Mouse (Mus musculus): ENCODE data around the gene Plcl2. TPM values are rescaled to one million over a fixed set of nuclear protein-coding genes. Genes with fewer than 3 reads are reported as not detected.

Plcl2 gene
- polyA plus RNA-seq, 1 experiment from 2014 or later: 9.0 TPM

DNA sequence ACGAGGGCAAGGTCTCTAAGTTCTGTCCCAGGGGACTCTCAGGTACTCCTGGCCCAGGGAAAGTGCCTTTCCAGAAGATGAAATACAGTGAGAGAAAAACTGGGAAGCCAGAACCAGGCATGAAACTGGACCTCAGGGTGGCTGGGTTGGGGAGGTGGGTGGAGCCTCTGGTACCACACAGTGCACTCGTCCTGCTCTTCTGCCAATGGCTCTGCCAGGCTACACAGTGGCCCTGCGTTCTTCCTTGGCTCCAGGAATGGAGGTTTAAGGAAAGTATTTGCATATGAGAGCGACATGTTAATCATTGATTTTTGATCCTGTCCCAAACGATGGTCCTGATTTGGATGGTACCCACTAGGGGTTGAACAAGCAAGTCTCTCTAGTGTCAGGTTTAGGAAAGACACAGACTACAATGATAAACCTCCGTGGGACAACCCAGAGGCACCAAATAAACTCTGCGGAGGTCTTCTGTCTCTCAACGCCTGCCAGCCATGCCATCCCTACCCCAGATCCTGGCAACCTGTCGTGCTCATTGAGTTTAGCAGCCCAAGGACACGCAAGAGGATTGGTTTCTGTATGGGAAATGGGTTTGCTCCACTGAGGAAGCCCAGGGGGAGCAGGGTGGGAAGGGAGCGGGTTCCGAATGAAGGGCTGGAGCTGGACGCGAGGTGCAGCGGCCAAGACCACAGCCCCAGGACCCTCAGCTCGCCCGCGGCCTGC, 988 bp upstream of the Plcl2 start:
- Histone ChIP-seq H3K4me2 (ENCODE audit: low read depth) (peak overlapping the region; percentile 71), H3K9me3 (ENCODE audit: control insufficient read depth, low read length) (no peaks in the 10 kb centered on the region), H3K4me3 (ENCODE audit: low read depth, low read length) (peak overlapping the region; percentile 84), H3K9ac (ENCODE audit: low read length) (peak overlapping the region; percentile 92), H3K27ac (ENCODE audit: low read depth, low read length) (peak overlapping the region; percentile 89; the same call in 1 of the 2 replicates), H3K4me1 (ENCODE audit: control insufficient read depth, insufficient read depth, low read length) (peaks cover 5% of the 10 kb centered on the region), H3K27me3 (ENCODE audit: control insufficient read depth, insufficient read depth, low read length) (no peaks in the 10 kb centered on the region), H3K36me3 (ENCODE audit: control insufficient read depth, insufficient read depth, low read length) (no peaks in the 10 kb centered on the region)
- DNase-seq (ENCODE audit: low spot score) (no peak), ATAC-seq (ENCODE audit: insufficient read depth, low FRiP score, low TSS enrichment) (0 out of 2 replicates have a peak, but pooled peaks have one; percentile 10)
- 14% methylated on average over 18 of the region's 18 CpGs for WGBS

DNA sequence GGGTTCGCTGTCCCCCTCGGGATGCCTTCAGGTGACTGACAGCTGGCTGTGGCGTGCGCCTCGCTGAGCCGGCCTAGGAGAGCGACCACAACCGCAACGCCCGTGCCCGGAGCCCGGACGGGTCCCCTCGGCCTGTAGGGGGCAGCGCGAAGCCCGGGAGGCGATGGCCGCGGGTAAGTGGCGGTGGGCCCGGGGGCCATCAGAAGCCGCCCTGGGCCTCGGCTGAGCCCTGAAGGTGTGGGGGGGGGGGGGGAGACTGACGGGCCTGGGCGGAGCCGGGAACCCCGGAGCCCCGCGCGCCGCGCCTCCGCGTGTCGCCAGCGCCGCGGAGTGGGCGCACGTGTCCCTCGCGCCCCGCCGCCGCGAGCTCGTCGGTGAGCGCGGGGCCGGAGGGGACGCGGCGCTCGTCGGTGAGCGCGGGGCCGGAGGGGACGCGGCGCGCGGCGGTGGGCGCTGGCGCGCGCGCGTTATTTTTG, 390 bp upstream of the Plcl2 start:
- Histone ChIP-seq H3K36me3 (ENCODE audit: control insufficient read depth, insufficient read depth, low read length) (no peaks in the 10 kb centered on the region), H3K4me1 (ENCODE audit: control insufficient read depth, insufficient read depth, low read length) (peaks cover 5% of the 10 kb centered on the region), H3K9ac (ENCODE audit: low read length) (peak overlapping the region; percentile 92), H3K27ac (ENCODE audit: low read depth, low read length) (peak overlapping the region; percentile 89), H3K4me2 (ENCODE audit: low read depth) (peak overlapping the region; percentile 71), H3K4me3 (ENCODE audit: low read depth, low read length) (peak overlapping the region; percentile 84), H3K9me3 (ENCODE audit: control insufficient read depth, low read length) (no peaks in the 10 kb centered on the region), H3K27me3 (ENCODE audit: control insufficient read depth, insufficient read depth, low read length) (no peaks in the 10 kb centered on the region)
- DNase-seq (ENCODE audit: low spot score): peak; percentile 88
- ATAC-seq (ENCODE audit: insufficient read depth, low FRiP score, low TSS enrichment): peak; percentile 87
- WGBS: 0% methylated on average over 45 of the region's 72 CpGs

DNA sequence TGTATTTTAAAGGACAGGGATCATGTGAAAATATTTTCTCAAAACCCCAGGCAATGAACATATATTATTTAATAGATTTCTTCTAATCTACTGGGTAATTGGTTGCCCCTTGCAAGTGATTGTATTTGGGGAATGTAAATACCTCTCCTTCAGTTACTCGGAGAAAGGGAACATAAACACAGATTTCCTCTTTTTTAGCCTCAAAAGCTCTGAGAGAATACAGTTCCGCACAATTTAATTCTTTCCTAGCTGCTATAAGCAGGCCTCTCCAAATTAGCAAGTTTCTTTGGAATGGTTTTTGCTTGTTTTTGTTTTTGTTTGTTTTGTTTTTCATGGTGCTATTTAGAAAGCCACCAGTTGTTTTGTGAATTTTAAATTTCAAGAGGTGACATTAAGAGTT, 1.1 kb downstream of the Plcl2 start:
- H3K4me3 ChIP-seq (ENCODE audit: low read depth, low read length): peak overlapping the region; percentile 84
- H3K27me3 ChIP-seq (ENCODE audit: control insufficient read depth, insufficient read depth, low read length): no peaks in the 10 kb centered on the region
- H3K4me1 ChIP-seq (ENCODE audit: control insufficient read depth, insufficient read depth, low read length): peaks cover 5% of the 10 kb centered on the region
- H3K9ac ChIP-seq (ENCODE audit: low read length): peak overlapping the region; percentile 92; the same call in 1 of the 2 replicates
- no peaks in the 10 kb centered on the region for H3K9me3 ChIP-seq (ENCODE audit: control insufficient read depth, low read length)
- H3K27ac ChIP-seq (ENCODE audit: low read depth, low read length): no peak overlapping the region
- peak overlapping the region; percentile 71 for H3K4me2 ChIP-seq (ENCODE audit: low read depth)
- H3K36me3 ChIP-seq (ENCODE audit: control insufficient read depth, insufficient read depth, low read length): no peaks in the 10 kb centered on the region
- 45% methylated on average over 2 of the region's 2 CpGs for WGBS
- DNase-seq (ENCODE audit: low spot score) (no peak), ATAC-seq (ENCODE audit: insufficient read depth, low FRiP score, low TSS enrichment) (no peak)

DNA sequence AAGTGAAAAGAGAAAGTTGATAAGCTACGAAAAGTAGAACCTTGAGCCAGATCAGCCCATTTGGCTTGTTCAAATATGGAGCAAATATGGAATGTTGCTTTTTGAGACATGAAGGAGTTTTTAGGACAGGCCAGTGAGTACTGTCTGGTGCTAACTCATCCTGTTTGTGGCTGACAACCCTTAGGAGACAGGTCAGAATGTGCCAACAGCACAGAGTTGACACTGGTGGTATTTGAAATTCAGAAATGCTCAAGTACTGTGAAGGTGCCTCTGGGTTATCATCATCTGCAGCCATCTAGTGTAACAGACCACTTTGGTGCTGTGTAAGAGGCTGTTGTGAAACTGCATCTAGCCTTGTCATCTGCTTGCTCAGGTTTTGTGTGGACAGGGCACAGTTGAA, 1.5 kb downstream of the Plcl2 start:
- no peak overlapping the region for H3K9ac ChIP-seq (ENCODE audit: low read length)
- H3K36me3 ChIP-seq (ENCODE audit: control insufficient read depth, insufficient read depth, low read length): no peaks in the 10 kb centered on the region
- peak overlapping the region; percentile 10; the same call in 1 of the 2 replicates for H3K4me3 ChIP-seq (ENCODE audit: low read depth, low read length)
- H3K4me1 ChIP-seq (ENCODE audit: control insufficient read depth, insufficient read depth, low read length): peaks cover 5% of the 10 kb centered on the region
- H3K27ac ChIP-seq (ENCODE audit: low read depth, low read length): no peak overlapping the region
- H3K4me2 ChIP-seq (ENCODE audit: low read depth): peak overlapping the region; percentile 71
- DNase-seq (ENCODE audit: low spot score): no peak
- WGBS: 87% methylated on average over 1 of the region's 1 CpGs
- H3K27me3 ChIP-seq (ENCODE audit: control insufficient read depth, insufficient read depth, low read length): no peaks in the 10 kb centered on the region
- H3K9me3 ChIP-seq (ENCODE audit: control insufficient read depth, low read length): no peaks in the 10 kb centered on the region
- no peak for ATAC-seq (ENCODE audit: insufficient read depth, low FRiP score, low TSS enrichment)

DNA sequence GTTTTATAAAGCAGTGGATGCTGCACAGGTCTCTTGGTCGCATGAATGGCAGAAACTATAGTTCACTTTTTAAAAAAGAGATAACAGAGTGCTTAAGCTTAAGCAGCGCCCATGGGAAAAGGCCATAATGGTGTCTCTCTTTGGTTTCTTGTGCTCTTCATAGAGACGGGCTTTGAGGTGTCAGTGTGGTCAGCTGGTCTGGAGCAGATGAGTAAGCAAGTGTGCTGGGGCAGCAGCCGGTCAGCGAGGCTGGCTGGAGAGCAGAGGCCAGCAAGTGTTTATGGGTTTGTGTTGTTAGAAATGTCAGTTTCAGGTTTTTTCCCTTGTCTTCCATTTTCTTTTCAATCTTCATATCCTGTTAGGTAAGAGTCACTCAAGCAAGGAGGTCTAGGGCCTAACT, 3.0 kb downstream of the Plcl2 start:
- no peak for ATAC-seq (ENCODE audit: insufficient read depth, low FRiP score, low TSS enrichment)
- no peak for DNase-seq (ENCODE audit: low spot score)
- WGBS: 82% methylated on average over 5 of the region's 5 CpGs
- Histone ChIP-seq H3K27me3 (ENCODE audit: control insufficient read depth, insufficient read depth, low read length) (no peaks in the 10 kb centered on the region), H3K4me2 (ENCODE audit: low read depth) (no peak overlapping the region), H3K27ac (ENCODE audit: low read depth, low read length) (no peak overlapping the region), H3K9me3 (ENCODE audit: control insufficient read depth, low read length) (no peaks in the 10 kb centered on the region), H3K4me1 (ENCODE audit: control insufficient read depth, insufficient read depth, low read length) (peaks cover 5% of the 10 kb centered on the region), H3K4me3 (ENCODE audit: low read depth, low read length) (no peak overlapping the region), H3K36me3 (ENCODE audit: control insufficient read depth, insufficient read depth, low read length) (no peaks in the 10 kb centered on the region), H3K9ac (ENCODE audit: low read length) (no peak overlapping the region)

DNA sequence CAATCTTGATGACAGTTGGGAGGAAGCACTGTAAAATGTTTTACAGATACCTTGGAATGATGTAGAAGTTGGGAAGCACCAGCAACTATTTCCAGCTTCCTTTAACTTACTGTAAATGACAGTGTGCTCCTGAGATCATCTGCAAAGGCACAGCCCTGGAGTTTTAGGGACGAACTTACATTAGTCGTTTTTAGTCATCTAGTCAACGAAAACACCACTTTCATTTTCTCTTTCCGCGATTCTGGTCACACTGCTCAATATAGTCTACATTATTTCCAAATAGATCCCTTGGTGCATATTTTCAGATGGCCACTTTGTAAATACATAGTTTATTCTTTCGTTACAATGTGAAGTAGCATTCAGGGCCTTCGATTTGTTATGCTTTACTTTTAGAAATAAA, 3.6 kb downstream of the Plcl2 start:
- H3K4me2 ChIP-seq (ENCODE audit: low read depth): no peak overlapping the region
- no peak overlapping the region for H3K4me3 ChIP-seq (ENCODE audit: low read depth, low read length)
- H3K27me3 ChIP-seq (ENCODE audit: control insufficient read depth, insufficient read depth, low read length): no peaks in the 10 kb centered on the region
- H3K9me3 ChIP-seq (ENCODE audit: control insufficient read depth, low read length): no peaks in the 10 kb centered on the region
- H3K9ac ChIP-seq (ENCODE audit: low read length): no peak overlapping the region
- no peaks in the 10 kb centered on the region for H3K36me3 ChIP-seq (ENCODE audit: control insufficient read depth, insufficient read depth, low read length)
- 93% methylated on average over 7 of the region's 7 CpGs for WGBS
- ATAC-seq (ENCODE audit: insufficient read depth, low FRiP score, low TSS enrichment): no peak
- no peak for DNase-seq (ENCODE audit: low spot score)
- no peak overlapping the region for H3K27ac ChIP-seq (ENCODE audit: low read depth, low read length)
- peaks cover 5% of the 10 kb centered on the region for H3K4me1 ChIP-seq (ENCODE audit: control insufficient read depth, insufficient read depth, low read length)

DNA sequence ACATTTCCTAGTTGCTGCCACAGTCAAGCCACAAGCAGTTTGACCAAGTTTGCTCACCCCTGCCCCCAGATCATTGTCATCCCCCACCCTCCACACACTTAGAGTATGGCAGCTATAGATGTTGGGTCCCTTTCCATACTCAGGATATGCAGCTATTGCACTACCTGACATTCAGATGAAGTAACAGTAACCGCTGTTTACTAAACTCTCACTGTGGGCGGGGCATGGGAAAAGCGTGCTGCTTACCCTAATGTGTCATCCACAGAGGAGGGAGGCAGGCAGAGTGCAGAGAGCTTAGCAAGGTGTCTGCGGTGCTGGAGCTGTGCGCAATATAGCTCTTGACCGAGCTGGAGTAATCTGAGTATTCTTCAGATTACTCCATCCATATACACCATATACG, 4.2 kb downstream of the Plcl2 start:
- Histone ChIP-seq H3K9ac (ENCODE audit: low read length) (no peak overlapping the region), H3K27ac (ENCODE audit: low read depth, low read length) (no peak overlapping the region), H3K27me3 (ENCODE audit: control insufficient read depth, insufficient read depth, low read length) (no peaks in the 10 kb centered on the region), H3K4me1 (ENCODE audit: control insufficient read depth, insufficient read depth, low read length) (peaks cover 5% of the 10 kb centered on the region), H3K36me3 (ENCODE audit: control insufficient read depth, insufficient read depth, low read length) (no peaks in the 10 kb centered on the region), H3K4me3 (ENCODE audit: low read depth, low read length) (no peak overlapping the region), H3K4me2 (ENCODE audit: low read depth) (no peak overlapping the region), H3K9me3 (ENCODE audit: control insufficient read depth, low read length) (no peaks in the 10 kb centered on the region)
- 94% methylated on average over 7 of the region's 7 CpGs for WGBS
- no peak for DNase-seq (ENCODE audit: low spot score)
- no peak for ATAC-seq (ENCODE audit: insufficient read depth, low FRiP score, low TSS enrichment)

DNA sequence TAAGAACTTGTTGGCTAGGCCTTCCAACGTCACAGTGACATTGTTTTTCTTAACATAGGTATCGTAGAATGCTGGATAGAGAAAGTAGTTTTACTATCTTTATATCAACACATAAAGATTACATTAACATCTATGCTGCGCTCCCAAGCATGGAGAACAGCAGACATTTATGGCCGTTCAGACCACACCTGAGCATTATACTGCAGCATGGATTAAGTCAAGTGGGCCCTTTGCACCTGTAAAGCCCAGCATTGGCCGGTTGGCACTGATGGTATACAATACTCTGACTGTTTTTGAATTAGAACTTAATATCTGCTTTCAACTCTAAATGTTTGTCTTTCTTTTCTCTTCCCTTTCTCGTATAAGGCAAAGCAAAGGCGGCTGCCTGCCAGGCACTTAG, 4.8 kb downstream of the Plcl2 start:
- no peak overlapping the region for H3K4me3 ChIP-seq (ENCODE audit: low read depth, low read length)
- H3K9ac ChIP-seq (ENCODE audit: low read length): no peak overlapping the region
- no peak overlapping the region for H3K4me2 ChIP-seq (ENCODE audit: low read depth)
- 92% methylated on average over 7 of the region's 7 CpGs for WGBS
- no peaks in the 10 kb centered on the region for H3K27me3 ChIP-seq (ENCODE audit: control insufficient read depth, insufficient read depth, low read length)
- peaks cover 5% of the 10 kb centered on the region for H3K4me1 ChIP-seq (ENCODE audit: control insufficient read depth, insufficient read depth, low read length)
- no peak overlapping the region for H3K27ac ChIP-seq (ENCODE audit: low read depth, low read length)
- no peak for DNase-seq (ENCODE audit: low spot score)
- H3K36me3 ChIP-seq (ENCODE audit: control insufficient read depth, insufficient read depth, low read length): no peaks in the 10 kb centered on the region
- no peaks in the 10 kb centered on the region for H3K9me3 ChIP-seq (ENCODE audit: control insufficient read depth, low read length)
- no peak for ATAC-seq (ENCODE audit: insufficient read depth, low FRiP score, low TSS enrichment)

DNA sequence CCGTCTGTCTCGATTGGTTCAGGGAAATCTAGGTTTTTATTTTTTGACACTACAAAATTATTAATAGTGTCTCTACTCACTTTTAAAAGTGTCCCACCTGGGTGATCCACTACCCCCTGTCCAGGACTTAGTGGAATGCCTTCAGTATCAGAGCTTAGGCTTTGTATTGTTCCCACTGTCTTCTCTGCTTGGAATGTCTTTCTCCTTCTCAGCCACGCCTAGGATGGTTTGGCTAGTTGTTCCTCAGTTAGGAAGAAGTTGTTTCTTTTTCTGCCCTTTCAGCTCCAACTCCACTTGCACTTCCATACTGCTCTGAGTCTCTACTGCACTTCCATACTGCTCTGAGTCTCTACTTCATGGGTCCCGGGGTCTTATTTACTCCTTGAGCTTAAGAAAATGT, 6.7 kb downstream of the Plcl2 start:
- no peak for ATAC-seq (ENCODE audit: insufficient read depth, low FRiP score, low TSS enrichment)
- no peak overlapping the region for H3K27ac ChIP-seq (ENCODE audit: low read depth, low read length)
- H3K4me2 ChIP-seq (ENCODE audit: low read depth): no peak overlapping the region
- no peaks in the 10 kb centered on the region for H3K27me3 ChIP-seq (ENCODE audit: control insufficient read depth, insufficient read depth, low read length)
- H3K4me1 ChIP-seq (ENCODE audit: control insufficient read depth, insufficient read depth, low read length): peaks cover under 1% of the 10 kb centered on the region; the same call in 1 of the 2 replicates
- DNase-seq (ENCODE audit: low spot score): no peak
- H3K9me3 ChIP-seq (ENCODE audit: control insufficient read depth, low read length): no peaks in the 10 kb centered on the region
- WGBS: 88% methylated on average over 4 of the region's 4 CpGs
- H3K36me3 ChIP-seq (ENCODE audit: control insufficient read depth, insufficient read depth, low read length): no peaks in the 10 kb centered on the region
- H3K9ac ChIP-seq (ENCODE audit: low read length): no peak overlapping the region
- H3K4me3 ChIP-seq (ENCODE audit: low read depth, low read length): no peak overlapping the region
